Mouse (Mus musculus): ENCODE data around the gene Olfr518.

Olfr518 gene

DNA sequence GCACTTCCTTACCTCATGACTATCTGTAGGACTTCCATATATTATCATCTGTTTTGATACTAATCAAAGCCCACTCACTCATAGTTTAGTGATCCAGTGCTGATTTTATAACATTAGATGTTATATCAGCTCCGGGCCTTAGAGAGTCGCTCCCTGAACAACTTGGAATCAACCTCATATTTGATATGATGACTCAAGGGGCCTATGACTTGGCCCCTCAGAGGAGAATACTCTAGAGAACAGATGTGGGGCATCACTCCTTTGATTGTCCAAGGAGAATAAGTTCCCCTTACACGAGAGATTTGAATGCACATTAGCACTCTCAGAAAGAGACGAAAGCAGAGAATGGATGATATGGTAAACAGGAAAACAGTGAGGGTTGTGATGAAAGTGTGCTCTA lies at the start of gene Olfr518:
Gene Olfr518, minus strand, starts transcription at position 101 of the 400 bp plus-strand sequence.
- no peak for TF ChIP-seq GATA4 (IDR thresholded peaks at IDR 0.05; ENCODE audit: insufficient replicate concordance, low read length)

DNA sequence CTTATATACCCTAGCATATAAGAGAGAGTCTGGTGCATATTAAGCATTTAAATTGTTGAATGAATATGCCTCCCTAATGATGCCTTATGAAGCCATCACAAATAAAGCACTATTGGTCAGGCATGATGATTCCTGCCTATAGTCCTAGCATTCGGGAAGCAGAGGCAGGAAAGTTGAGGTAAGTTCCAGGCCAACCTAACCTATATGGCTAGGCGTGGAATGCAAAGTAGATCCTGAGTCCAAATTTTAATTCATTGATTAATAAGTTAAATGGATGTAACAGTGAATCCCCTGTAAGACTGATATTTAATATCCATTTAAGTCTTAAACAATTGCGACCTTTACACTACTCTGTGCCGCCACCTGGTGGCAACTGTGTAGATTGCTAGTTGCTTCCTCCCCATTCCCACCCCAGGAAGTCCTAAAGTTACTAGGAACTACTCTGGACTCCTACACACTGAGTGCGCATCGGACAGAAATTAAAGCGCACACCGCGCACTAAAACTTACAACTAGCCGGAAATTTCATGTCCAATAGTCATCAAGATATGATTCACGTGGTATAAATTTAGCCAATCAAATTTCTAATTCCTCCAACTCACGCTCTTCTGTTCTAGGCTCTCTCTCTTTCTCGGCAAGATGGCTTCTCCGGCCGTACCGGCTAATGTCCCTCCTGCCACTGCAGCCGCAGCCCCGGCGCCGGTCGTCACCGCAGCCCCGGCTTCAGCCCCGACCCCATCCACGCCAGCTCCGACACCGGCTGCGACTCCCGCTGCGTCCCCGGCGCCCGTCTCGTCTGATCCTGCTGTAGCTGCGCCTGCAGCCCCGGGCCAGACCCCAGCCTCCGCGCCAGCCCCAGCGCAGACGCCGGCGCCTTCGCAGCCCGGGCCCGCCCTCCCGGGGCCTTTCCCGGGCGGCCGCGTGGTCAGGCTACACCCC lies 49.3 kb upstream of the Olfr518 start, which contains the start of gene Eif3f:
Gene Eif3f, plus strand, starts transcription at position 624 of the 938 bp plus-strand sequence.
- TF ChIP-seq GATA4 (IDR thresholded peaks at IDR 0.05; ENCODE audit: insufficient replicate concordance, low read length): no peak; the same call in 1 of the 2 replicates

DNA sequence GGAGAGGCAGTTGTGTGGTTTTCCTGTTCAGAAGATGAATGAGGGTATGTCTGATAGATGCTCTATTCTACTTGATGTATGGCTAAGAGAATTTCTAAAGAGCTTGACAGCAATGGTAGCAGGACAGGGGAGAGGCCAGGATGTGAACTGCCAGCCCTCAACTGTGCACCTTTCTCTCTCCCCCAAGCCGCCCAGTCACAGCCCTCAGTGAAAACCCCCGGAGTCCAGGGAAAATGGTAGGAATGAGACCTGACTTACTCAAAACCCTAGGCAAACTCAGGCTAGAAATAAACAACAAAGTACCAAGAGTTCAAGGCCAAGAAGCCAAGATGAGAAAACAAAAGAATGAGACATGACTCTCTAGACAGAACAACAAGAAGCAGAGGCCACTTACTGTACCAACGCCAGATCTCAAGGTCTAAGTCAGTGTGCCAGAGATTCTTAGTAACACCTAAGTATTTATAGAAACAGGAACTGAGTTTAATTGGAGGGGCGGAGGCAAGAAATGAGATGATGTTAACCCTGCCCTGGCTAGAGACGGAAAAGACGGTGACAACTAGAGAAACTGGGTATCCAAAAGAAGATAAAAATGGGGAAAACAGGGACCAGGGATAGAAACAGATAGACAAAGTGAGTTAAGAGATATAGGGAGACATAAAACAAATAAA lies 45.1 kb upstream of the Olfr518 start, which contains the start of gene Nlrp10:
Gene Nlrp10, minus strand, starts transcription at position 453 of the 668 bp plus-strand sequence.
- no peak for TF ChIP-seq GATA4 (IDR thresholded peaks at IDR 0.05; ENCODE audit: insufficient replicate concordance, low read length)

DNA sequence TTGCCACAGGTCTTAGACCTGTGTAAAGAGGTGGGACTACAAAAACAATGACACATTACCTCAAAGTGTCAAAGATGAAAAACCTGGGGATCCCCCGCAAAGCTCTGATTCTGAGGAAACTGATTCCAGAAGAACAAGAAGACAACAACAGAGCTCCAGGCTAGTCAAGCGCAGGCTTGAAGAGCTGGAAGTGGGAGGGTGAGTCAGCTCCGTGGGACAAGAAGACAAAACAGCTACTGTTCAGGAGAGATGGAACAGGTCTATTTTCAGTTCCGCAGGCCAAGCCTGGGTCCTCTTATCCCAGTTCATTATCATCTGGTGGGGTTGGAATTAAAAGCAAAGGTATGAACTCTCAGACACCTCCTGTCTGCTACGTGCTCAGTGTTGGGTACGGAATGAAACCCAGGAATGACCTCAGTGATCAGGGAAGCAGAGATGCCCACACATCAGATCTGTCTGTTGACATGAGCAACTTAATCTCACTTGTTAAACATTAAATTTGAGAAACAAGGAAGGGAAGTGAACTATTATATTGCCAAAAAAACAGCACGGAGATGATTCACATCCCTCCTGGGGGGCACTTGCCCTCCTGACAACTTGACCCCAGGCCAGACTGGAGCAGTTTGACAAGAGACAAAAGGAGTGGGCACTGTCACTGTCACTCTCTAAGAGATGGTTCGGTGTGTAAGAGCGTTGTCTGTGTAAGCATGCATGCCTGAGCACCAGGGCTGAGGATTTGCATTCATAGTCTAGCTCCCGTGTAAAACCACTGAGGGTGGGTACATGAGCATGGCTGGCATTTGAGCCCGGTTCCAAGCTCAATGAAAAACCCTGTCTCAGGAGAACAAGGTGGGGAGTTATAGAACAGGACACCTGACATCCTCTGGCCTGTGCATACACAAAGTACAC lies 43.7 kb upstream of the Olfr518 start:
- TF ChIP-seq GATA4 (IDR thresholded peaks at IDR 0.05; ENCODE audit: insufficient replicate concordance, low read length): no peak

DNA sequence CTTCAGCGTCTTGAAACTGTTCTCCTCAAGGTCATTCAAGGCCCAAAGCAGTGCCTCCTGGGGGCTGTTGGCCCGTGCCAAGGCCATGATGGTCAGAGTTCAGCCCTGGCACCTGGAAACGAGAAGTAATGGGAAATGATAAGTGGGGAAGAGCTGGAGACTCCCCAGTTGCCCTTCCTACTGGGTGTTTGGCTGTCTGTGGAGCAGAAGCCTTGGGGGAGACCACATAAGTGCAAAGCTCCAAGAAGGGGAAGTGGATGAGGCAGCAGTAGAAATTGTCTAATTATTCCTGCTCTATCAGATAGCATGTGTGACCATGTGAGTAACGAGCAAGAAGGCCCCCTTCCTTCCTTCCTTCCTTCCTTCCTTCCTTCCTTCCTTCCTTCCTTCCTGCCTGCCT lies 42.2 kb upstream of the Olfr518 start:
- no peak for TF ChIP-seq GATA4 (IDR thresholded peaks at IDR 0.05; ENCODE audit: insufficient replicate concordance, low read length)

DNA sequence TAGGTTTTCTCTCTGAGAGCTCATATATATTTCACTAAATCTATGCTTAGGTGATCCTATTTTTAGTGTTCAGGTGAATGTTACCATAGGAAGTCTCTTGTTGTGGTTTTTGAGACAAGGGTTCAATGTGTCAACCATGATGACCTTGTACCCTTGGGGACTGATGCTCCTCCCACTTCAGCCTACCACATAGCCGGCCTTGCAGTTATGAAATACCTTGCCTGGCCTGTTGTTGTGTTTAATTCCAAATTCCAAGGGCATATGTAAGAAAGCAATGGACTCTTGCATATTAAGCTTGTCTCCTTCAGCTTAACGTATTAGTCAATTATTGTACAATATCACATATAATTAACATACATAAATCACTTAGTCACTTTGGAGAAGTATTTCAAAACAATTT lies 19.2 kb upstream of the Olfr518 start:
- no peak for TF ChIP-seq GATA4 (IDR thresholded peaks at IDR 0.05; ENCODE audit: insufficient replicate concordance, low read length)

DNA sequence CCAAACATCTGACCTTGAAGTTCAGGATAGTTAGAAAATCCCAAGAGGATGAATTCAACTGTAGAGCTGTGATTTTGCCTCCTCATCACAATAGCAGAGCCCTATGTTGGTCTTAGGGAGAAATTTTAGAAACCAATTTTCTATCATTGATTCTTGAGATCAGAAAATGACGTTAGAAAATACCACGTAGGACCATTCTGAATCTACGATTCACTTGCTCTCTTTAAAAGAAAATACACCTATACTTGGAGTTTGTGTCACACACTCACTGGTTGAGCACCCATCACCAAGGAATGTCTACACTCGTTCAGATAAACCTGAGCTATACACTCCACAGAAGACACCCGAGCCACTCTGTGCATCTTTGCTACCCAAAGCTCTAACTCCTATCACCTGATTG lies 9.5 kb upstream of the Olfr518 start, which contains the start of gene Olfr519:
Gene Olfr519, minus strand, starts transcription at position 101 of the 400 bp plus-strand sequence.
- TF ChIP-seq GATA4 (IDR thresholded peaks at IDR 0.05; ENCODE audit: insufficient replicate concordance, low read length): no peak

DNA sequence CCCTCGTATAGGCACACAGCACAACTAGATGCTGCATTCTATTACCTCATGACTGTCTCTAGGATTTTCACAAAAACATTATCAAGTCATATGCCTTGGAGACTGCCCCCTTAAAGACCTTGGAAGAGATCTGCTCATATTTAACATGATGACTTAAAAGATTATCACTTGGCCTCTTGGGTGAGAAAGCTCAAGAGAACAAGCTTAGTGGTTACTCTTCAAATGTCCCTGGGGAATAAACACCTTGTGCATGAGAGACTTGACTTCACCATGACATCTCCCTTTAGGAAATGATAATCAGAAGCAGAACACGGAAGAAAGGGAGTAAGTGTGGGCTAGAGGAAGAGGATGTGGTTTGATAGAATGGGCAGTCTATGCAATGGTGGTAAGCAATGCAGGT lies 12.5 kb downstream of the Olfr518 start, which contains the start of gene Olfr517:
Gene Olfr517, minus strand, starts transcription at position 101 of the 400 bp plus-strand sequence.
- TF ChIP-seq GATA4 (IDR thresholded peaks at IDR 0.05; ENCODE audit: insufficient replicate concordance, low read length): no peak

DNA sequence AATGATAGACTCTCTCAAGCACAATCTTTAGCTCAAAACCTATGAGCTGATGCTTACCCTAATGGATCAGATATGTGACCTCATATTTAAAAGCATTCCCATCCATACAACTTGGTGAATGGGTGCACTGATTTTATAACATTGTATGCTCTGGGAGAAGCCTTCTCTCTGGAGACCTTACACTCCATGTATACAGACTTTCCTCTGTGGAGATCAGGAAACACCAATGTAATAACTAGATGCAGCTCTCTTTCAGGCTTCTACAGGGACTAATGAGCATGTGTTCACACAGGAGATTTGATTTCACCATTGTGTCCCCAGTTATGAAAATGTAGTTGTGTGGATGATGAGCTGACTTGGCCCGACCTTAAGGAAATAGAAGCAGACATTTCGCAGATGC lies 34.4 kb downstream of the Olfr518 start, which contains the start of gene Olfr516:
Gene Olfr516, minus strand, starts transcription at position 101 of the 400 bp plus-strand sequence.
- TF ChIP-seq GATA4 (IDR thresholded peaks at IDR 0.05; ENCODE audit: insufficient replicate concordance, low read length): no peak

Data from liver, adult (tissue).